Mouse (Mus musculus): ENCODE data around the gene Tnfaip6.
"Not testable (repeated sequence)": the region's sequence is repeated elsewhere in the genome, so short reads cannot be mapped to it uniquely, and the experiment has no call there.

The Tnfaip6 gene

GRCm38 (mm10) chr2:52037882-52038281, at the start of gene Tnfaip6:
Gene Tnfaip6 (plus strand): TSS chr2:52038009.
- DNase-seq (ENCODE audit: low spot score): peak; percentile 31

- no peak for DNase-seq (ENCODE audit: low spot score)
Observed at GRCm38 (mm10) chr2:51989559-51989958, 48.2 kb upstream of the Tnfaip6 start.

DNA sequence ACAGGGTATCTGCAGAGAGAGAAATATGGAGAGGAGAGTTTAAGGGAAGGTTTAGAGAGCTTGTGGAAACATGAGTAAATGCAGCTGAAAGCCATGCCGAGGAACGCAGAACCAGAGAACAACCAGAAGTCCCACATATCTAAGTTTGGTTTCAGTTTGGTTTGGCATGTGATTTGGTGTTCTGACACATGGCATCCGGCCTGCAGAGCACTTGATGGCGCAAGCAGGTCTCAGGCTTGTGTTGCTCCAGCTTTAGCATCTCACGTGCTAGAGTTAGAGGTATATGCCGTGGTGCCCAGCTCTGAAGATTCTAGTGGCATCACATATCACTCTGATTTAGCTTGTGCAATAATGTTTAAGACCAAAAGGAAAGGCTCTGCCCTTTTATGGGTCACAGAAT, 46.4 kb upstream of the Tnfaip6 start:
- no peak for DNase-seq (ENCODE audit: low spot score)

DNA sequence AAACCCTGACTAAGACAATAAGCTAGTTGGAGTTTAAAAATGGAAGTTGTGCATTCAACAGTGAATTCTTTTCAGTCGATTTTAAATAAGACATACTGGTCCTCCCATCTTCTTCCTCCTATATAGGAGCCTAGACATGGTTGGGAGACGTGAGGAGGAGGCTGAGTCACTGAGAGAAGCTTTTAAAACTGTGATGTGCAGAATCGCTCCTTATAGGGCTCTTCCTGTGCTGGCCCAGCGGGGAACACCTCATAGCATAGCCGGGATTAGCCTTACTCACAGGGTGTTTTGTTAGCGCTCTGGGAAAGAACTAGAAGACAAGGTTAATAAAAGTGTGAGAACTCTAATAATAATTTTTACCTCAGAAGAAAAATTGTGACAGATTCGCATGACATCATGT, 37.8 kb upstream of the Tnfaip6 start:
- DNase-seq (ENCODE audit: low spot score): no peak

- no peak for DNase-seq (ENCODE audit: low spot score)
Observed at GRCm38 (mm10) chr2:52001521-52001920, 36.3 kb upstream of the Tnfaip6 start.

DNA sequence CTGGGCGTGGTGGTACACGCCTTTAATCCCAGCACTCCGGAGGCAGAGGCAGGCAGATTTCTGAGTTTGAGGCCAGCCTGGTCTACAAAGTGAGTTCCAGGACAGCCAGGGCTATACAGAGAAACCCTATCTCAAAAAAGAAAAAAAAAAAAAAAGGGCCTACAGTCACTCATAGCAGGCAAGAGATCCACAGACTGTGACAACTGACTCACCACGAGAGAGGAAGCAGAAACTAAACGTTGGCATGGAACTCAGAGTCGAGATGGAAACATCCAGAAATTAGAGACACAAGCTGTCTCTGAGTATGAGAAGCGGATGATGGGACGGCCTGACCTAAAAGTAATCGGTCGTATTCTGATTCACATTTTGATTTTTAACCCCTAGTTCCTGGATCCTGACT, 35.5 kb upstream of the Tnfaip6 start:
- DNase-seq (ENCODE audit: low spot score): not testable (repeated sequence)

DNA sequence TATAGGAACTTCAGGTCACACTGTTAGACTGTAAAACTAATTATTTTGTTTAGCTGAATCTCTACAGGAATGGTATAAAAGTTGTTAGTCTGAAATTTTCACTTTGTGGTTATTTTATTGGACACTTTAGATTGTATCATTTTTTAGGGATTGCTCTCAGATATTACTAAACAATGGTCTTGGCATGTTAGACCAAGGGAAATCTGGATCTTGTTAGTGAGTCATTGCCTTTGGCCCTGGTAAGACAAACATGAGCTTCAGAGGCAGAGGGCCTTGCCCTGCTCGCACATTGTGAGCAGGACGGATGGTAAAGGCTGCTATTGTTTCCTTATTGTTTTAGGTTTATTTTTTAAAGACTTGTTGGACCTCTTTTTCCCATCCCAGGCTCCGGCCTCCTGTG, 31.4 kb upstream of the Tnfaip6 start:
- DNase-seq (ENCODE audit: low spot score): no peak

DNA sequence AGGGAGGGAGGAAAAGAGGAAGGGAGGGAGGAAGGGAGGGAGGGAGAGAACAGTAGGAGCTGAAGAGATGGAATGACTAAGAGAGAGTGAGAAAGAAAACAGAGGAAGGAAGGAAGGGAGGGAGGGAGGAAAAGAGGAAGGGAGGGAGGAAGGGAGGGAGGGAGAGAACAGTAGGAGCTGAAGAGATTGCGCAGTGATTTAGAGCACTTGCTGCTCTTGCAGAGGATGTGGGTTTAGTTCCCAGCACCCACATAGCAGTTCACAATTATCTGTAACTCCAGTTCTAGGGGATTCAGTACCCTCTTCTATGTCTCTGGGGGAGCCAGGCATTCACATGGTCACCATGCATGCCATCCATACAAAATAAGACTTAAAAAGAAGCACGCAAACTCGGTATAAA, 26.0 kb upstream of the Tnfaip6 start:
- DNase-seq (ENCODE audit: low spot score): not testable (repeated sequence)

- no peak for DNase-seq (ENCODE audit: low spot score)
Observed at GRCm38 (mm10) chr2:52013306-52013820, 24.4 kb upstream of the Tnfaip6 start.

DNA sequence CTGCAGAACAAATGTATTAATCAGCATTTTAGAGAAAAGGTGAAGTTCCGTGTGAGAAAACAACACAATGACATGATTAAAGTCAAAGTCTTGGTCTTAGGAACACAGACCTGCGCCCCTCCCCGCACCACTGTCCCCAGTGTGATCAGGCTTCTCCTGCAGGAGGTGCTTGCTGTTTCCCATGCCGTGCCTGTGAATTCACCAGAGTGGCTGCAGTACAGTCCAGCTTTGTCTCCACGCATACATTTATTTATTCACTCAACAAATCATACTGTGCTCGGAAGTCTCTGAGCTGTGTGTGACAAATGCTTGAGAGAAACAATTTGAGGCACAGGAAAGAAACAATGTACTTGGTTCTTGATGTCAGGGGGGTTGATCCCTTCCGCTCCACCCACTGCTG, 21.4 kb upstream of the Tnfaip6 start:
- DNase-seq (ENCODE audit: low spot score): no peak

DNA sequence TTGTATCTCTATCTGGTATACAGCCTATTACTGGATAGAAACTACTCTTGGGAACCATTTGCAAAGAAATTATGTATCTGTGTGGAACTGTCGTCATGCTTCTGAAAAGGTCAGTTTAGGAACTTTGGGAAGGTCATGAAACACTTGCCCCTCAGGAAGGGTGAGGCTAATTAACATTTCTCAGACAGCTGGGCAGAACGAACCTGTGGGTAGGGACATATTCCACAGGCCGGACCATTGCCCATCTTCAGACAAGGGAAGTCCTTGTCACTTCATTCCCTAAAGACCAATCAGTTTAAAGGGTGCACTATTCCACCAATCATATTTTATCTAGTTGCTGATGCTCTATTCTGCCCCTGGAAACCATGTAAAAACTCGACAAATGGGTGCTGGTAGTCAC, 10.7 kb upstream of the Tnfaip6 start:
- no peak for DNase-seq (ENCODE audit: low spot score)

- no peak for DNase-seq (ENCODE audit: low spot score)
Observed at GRCm38 (mm10) chr2:52029426-52029825, 8.4 kb upstream of the Tnfaip6 start.

DNA sequence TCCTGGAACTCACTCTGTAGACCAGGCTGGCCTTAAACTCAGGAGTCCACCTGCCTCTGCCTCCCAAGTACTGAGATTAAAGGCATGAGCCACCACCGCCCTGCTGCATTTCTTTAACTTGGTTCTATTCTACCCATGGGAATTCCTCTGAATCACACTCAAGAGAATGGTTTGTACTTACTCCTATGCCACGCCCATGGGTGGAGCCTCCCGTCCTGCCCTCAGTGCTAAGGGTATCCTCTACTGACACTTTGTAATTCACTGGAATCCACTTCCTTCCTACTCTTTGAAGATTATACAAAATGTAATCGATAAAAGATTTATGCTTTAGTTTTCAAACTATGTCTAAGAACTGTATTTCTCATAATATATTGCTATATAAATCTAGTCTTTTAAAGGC, 6.3 kb upstream of the Tnfaip6 start:
- no peak for DNase-seq (ENCODE audit: low spot score)

DNA sequence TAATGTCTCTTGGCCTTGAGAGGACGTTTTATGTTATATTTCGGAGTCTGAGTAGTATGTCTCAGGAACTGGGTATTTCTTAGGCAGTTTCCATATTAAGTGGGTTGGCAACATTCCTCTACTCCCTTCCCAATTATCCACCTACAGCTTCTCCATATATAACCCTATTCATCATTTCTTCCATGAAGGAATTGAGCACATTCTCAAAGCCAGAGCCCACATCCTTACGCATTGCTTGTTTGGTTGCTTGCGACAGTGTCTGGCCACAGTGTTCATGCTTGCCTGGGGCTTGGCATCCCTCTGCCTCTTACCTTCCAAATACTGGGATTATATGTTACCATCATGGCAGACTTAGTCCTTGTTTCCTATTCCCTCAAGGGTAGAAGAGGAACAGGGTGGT, 3.2 kb upstream of the Tnfaip6 start:
- DNase-seq (ENCODE audit: low spot score): no peak

GRCm38 (mm10) chr2:52035144-52035543, 2.7 kb upstream of the Tnfaip6 start:
- DNase-seq (ENCODE audit: low spot score): no peak

GRCm38 (mm10) chr2:52036929-52037595, 747 bp upstream of the Tnfaip6 start:
- no peak for DNase-seq (ENCODE audit: low spot score)

DNA sequence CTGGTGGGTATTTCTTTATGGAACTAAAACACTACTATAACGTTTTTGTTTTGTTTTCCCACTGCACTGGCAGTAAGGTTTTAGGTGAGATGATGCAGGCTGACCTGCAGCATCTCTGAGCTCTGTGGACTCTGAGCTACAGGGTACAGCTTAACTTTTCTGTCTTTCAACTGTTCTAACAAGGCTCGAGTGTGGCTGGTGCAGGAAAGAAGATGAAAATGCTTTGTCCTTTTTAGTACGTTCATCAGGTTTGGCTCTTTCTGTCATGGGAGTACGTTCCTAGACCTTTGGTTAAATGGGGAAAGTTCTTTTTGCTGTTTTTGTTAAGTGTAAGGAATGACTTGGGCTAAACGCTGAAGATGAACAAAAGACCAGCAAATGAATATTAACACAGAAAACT, 749 bp downstream of the Tnfaip6 start:
- no peak for DNase-seq (ENCODE audit: low spot score)

DNA sequence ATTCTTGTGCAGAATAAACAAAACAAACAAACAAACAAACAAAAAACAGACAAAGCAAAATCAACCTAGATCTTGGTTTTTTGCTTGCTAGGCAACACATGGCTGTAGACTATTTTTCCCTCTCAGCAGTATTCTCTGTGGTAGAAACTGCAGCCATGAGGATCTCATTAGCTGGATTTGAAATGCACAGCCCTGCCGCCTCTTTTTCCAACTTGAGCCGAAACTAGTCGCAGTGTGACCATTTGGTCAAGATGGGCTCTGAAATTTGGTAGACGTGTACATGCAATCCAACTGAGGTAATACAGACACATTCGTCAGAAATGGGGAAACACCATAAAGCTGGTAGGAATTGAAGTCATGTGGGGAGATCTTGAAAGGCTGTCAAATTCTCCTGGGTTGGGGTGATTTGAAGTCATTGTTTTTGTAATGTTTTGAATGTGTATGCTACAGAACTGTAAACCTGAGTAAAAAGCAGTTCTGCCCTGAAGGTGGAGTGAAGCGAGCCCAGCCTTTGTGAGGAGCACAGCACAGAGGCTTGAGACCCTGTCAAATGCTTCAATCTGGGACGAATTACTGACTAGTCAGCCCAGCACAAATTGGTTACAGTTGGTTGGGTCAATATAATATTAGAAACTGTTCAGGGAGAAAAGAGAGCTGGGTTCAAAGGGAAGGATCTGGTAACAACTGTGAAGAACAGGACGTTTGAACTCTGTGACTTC, 1.4 kb downstream of the Tnfaip6 start:
- DNase-seq (ENCODE audit: low spot score): no peak

DNA sequence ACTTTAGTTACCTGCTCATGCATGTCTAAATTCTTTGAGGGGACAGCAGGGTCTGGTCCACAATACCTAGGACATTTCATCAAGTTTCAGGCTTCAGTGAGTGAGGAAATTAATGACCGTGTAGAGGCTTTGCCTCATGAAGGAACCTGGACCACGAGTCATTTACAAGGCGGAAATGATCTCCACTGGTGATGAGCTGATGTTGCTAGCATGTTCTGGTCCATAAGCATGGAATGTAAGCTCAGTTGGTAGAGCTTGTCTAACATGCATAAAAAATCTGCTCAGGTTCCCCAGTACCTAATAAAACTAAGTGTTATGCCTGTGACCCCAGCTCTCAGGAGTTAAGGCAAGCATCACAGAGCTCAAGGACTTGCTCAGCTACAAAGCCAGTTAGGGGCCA, 4.3 kb downstream of the Tnfaip6 start:
- no peak for DNase-seq (ENCODE audit: low spot score)

GRCm38 (mm10) chr2:52042714-52043113, 4.9 kb downstream of the Tnfaip6 start:
- no peak for DNase-seq (ENCODE audit: low spot score)

- DNase-seq (ENCODE audit: low spot score): no peak
Observed at GRCm38 (mm10) chr2:52043485-52043884, 5.7 kb downstream of the Tnfaip6 start.

DNA sequence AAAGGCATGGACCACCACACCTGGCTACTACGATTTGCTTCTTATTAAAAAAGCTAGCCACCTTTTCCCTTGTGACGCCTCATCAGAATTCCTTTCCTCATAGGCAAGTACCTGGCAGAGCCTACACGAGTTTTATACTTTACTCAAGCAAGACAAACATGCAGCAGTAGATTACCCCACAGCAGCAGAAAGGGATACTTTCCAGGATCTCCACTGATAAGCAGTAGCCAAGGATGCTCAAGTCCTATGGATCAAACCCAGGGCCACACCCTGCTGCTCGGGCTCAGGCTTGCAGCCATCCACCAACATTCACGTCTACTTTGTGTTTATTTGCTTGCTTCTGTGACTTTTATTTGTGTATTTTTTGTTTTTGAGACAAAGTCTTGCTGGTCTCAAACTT, 8.2 kb downstream of the Tnfaip6 start:
- no peak for DNase-seq (ENCODE audit: low spot score)

- DNase-seq (ENCODE audit: low spot score): no peak
Observed at GRCm38 (mm10) chr2:52050823-52051222, 13.0 kb downstream of the Tnfaip6 start.

DNA sequence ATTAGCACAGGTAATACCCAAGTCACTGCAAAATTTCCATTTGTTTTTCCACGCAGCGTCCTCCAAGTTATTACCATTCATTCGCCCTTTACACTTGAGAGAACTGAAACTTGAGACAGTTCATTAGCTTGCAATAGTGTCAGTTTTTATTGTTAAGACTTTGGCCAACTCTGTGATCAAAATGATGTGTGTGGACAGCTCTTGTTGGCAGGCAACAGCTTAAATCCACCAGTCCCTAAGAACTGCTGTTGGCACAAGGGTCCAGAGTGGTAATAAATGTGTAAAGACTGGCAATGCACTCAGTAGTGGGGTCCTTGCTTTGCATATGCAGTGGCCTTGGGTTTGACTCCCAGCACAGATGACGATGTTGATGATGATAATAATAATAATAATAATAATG, 14.5 kb downstream of the Tnfaip6 start:
- no peak for DNase-seq (ENCODE audit: low spot score)
